Mouse (Mus musculus) kidney, embryonic 14.5 days (tissue): Measurements from ENCODE around the gene Trim5. TPM values are rescaled to one million over a fixed set of nuclear protein-coding genes. Genes with fewer than 3 reads are reported as not detected.

Source experiments
- ATAC-seq: fragments of 200-750 bp; cut with Nextera tagmentation; 2 replicates; pipeline ENCODE4 v1.8.0; 2017; ENCODE audit warnings: moderate number of reproducible peaks, mild to moderate bottlenecking, moderate TSS enrichment, moderate library complexity; ENCODE audit not compliant: low FRiP score, low TSS enrichment
- H3K27ac ChIP-seq: fragments of 300-500 bp; sonication (generic); 2 replicates; pipeline ENCODE4 v1.5.1; 2014; ENCODE audit warnings: low read depth, mild to moderate bottlenecking, low read length, moderate library complexity, mixed read lengths
- H3K27me3 ChIP-seq: fragments of 300-500 bp; sonication (generic); 2 replicates; pipeline ENCODE4 v1.6.1; 2014; ENCODE audit warnings: mild to moderate bottlenecking, low read length; ENCODE audit not compliant: control insufficient read depth, insufficient read depth
- H3K36me3 ChIP-seq: fragments of 300-500 bp; sonication (generic); 2 replicates; pipeline ENCODE4 v1.6.1; 2014; ENCODE audit warnings: low read length, mixed read lengths; ENCODE audit not compliant: control insufficient read depth, insufficient read depth
- H3K4me1 ChIP-seq: fragments of 300-500 bp; sonication (generic); 2 replicates; pipeline ENCODE4 v1.6.1; 2014; ENCODE audit warnings: low read length, mixed read lengths; ENCODE audit not compliant: control insufficient read depth, insufficient read depth
- H3K4me2 ChIP-seq: fragments of 300-500 bp; sonication (generic); replicated peaks from 2 replicates; pipeline ENCODE4 v1.6.1; 2014; ENCODE audit warnings: low read depth, mild to moderate bottlenecking, low read length
- H3K4me3 ChIP-seq: fragments of 300-500 bp; sonication (generic); 2 replicates; pipeline ENCODE4 v1.5.1; 2014; ENCODE audit warnings: mild to moderate bottlenecking, low read length
- H3K9ac ChIP-seq: fragments of 300-500 bp; sonication (generic); 2 replicates; pipeline ENCODE4 v1.6.1; 2014; ENCODE audit warnings: low read depth, mild to moderate bottlenecking, low read length, moderate library complexity
- H3K9me3 ChIP-seq: fragments of 300-500 bp; sonication (generic); 2 replicates; pipeline ENCODE4 v1.6.1; 2016; ENCODE audit warnings: low read length; ENCODE audit not compliant: control insufficient read depth
- WGBS: fragments of 180-500 bp; shearing (Covaris S2); extraction: QIAGEN DNeasy Blood & Tissue Kit; methylation state at CpG from one replicate; pipeline ENCODE4 v1.1.7; 2014; 5-methylcytosine and 5-hydroxymethylcytosine counted together
- polyA plus RNA-seq: library from polyadenylated mRNA; unstranded; fragments of >200 nt; fragmentation: Nextera tagmentation; extraction: Ambion mirVana; gene quantifications from 2 replicates; pipeline ENCODE4 v1.2.1, GENCODE M21; 2014

Trim5 gene
- polyA plus RNA-seq, 1 experiment from 2014 or later: 0.30 TPM

- H3K9me3 ChIP-seq: no peaks in the 10 kb centered on the region
- H3K27me3 ChIP-seq: no peaks in the 10 kb centered on the region
- H3K4me3 ChIP-seq: no peak overlapping the region
- H3K36me3 ChIP-seq: no peaks in the 10 kb centered on the region
- WGBS: 43% methylated on average over 1 of the region's 1 CpGs
- H3K27ac ChIP-seq: no peak overlapping the region
- H3K9ac ChIP-seq: no peak overlapping the region
- no peak overlapping the region for H3K4me2 ChIP-seq
- H3K4me1 ChIP-seq: no peaks in the 10 kb centered on the region
- ATAC-seq: no peak
These were observed 71.8 kb downstream of the Trim5 start for GRCm38 (mm10) chr7:104216011-104216535.

Other genes starting within 250 kb of the Trim5 start
- not detected in 2 replicates for gene Olfr642, start 235.4 kb downstream of the Trim5 start, polyA plus RNA-seq
- not detected in 2 replicates for gene 4930516K23Rik, start 226.6 kb downstream of the Trim5 start, polyA plus RNA-seq
- not detected in 2 replicates for gene Olfr644, start 216.2 kb downstream of the Trim5 start, polyA plus RNA-seq
- gene Olfr645, start 202.6 kb downstream of the Trim5 start, polyA plus RNA-seq: not detected in 2 replicates
- not detected in 2 replicates for gene Olfr646, start 183.2 kb downstream of the Trim5 start, polyA plus RNA-seq
- not detected in 2 replicates for gene Ubqln5, start 158.3 kb downstream of the Trim5 start, polyA plus RNA-seq
- not detected in 2 replicates for gene Olfr643, start 150.7 kb downstream of the Trim5 start, polyA plus RNA-seq
- not detected in 2 replicates for gene Ubqln3, start 144.8 kb downstream of the Trim5 start, polyA plus RNA-seq
- gene Ubqlnl, start 137.5 kb downstream of the Trim5 start, polyA plus RNA-seq: not detected in 2 replicates
- not detected in 2 replicates for gene Olfm5, start 123.3 kb downstream of the Trim5 start, polyA plus RNA-seq
- 0.12 and 0.14 TPM in 2 replicates for gene Olfr648, start 104.7 kb downstream of the Trim5 start, polyA plus RNA-seq
- gene Olfr649, start 92.1 kb downstream of the Trim5 start, polyA plus RNA-seq: not detected in 2 replicates
- 1.3 and 2.5 TPM in 2 replicates for gene Trim6, start 69.3 kb downstream of the Trim5 start, polyA plus RNA-seq
- gene Trim34a, start 43.6 kb downstream of the Trim5 start, polyA plus RNA-seq: 1.4 and 1.5 TPM in 2 replicates
- 4.5 and 6.3 TPM in 2 replicates for gene Trim12a, start 27.4 kb upstream of the Trim5 start, polyA plus RNA-seq
- gene Trim34b, start 41.4 kb upstream of the Trim5 start, polyA plus RNA-seq: 0.40 and 0.50 TPM in 2 replicates
- gene Trim12c, start 65.3 kb upstream of the Trim5 start, polyA plus RNA-seq: 2.0 and 2.8 TPM in 2 replicates
- not detected in 2 replicates for gene Trim30b, start 81.8 kb upstream of the Trim5 start, polyA plus RNA-seq
- gene Trim30c, start 112.7 kb upstream of the Trim5 start, polyA plus RNA-seq: 0.20 TPM in 1 of 2 replicates, not detected in the other
- gene Trim30a, start 177.1 kb upstream of the Trim5 start, polyA plus RNA-seq: 1.0 and 1.3 TPM in 2 replicates
- gene Trim30d, start 219.8 kb upstream of the Trim5 start, polyA plus RNA-seq: 0.41 and 0.49 TPM in 2 replicates